Mouse (Mus musculus): ENCODE measurements at regions not wholly inside any gene's neighbourhood (a gene's known extent, or its start where the extent isn't known, plus 50 kb on each side); places are given as distances from the start of the nearest gene placed in this dataset.

DNA sequence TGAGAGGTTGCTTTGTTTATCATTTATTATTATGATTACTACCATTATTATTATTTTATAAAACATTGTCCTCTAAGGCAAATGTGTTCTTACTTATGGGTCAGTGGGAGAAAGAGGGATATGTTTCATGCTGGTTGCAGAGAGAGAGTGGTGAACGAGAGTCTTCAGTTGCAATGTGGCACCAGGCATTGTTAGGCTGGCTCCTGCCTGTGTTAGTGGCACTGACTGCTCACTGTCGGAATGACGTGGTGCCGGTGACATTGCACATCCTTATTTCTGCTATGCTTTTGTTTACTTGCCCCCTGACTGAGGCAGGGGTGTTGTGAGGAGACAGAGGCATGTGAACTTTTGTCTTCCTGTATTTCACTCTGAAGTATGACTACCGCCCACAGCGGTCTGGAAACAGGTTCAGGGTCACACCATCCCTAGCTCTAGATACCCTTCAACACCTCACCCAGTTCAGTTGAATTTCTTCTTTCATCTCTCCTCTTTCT is 138.1 kb downstream of the Ppp4r2 start:
- DNase-seq (ENCODE audit: extremely low spot score, low read depth, low spot score) = no peak

DNA sequence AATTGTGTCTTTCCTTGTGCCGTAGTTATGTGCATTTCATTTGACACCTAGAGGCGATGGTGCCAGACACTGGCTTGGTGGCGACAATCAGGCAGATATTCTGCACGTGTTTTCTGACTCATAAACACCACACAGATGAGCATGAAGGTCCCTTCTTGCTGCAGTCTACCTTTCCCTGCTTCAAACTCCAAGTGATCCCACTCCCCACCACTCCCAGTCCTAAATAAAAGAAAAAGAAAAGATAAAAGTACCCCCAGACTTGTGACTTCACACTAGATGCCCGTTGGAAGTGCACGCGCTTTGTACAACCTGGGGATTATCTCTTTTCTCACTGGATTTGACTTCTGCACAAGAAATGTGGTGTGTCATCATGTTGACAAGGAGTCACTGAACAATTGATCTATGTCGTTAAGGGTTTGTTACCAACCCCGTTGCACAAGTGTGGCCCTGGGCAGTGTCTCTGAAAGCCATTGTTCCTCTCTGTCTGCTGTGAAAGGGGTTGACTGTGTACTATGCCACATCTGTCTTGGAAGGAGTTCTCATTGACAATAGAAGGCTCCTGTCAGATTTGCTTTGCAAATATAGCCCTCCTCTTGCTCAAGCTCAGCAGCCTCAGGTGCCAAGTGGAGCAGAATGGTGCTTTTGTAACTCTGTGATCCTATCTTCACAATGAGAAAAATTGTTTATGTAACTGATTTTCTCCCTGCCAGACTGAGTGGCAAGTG is 140.1 kb downstream of the Ppp4r2 start:
- DNase-seq (ENCODE audit: extremely low spot score, low read depth, low spot score) = no peak

DNA sequence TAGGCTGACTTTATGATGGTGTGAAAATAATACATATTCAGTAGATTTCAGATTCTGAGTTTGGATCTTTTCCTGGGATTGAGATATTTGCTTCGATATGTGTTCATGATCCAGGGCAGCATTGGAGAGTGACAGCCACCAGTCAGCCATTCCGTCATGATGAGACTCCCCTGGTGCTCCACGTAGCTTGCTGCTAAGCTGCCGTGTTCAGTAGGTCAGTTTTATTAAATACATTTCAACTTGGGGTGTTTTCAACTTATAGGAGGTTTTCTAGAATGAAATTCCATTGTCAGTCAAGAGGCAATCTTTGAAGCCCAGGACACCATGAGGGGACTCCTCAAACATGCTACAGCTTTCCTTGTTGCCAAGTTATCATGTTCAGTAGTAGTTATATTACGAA is 141.3 kb downstream of the Ppp4r2 start:
- no peak for DNase-seq (ENCODE audit: extremely low spot score, low read depth, low spot score)

DNA sequence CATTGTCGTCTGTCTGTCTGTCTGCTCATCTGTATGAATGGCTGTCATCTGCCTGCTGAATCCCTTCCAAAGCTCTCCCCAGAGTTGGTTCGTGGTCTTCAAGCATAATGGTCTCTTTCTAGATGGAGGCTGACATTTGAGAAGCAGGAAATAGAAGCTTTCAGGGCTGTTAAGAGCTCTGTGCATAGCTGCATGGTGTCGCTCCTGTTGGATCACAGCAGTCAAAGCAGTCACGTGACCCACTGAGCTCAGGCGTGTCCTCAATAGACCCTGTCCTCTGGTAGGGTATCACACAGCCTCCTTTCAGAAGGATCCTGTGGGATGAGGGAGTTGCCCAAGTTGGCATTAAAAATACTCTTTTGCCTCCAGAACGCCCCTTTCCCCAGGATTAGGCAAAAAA is 142.4 kb downstream of the Ppp4r2 start:
- no peak for DNase-seq (ENCODE audit: extremely low spot score, low read depth, low spot score)

DNA sequence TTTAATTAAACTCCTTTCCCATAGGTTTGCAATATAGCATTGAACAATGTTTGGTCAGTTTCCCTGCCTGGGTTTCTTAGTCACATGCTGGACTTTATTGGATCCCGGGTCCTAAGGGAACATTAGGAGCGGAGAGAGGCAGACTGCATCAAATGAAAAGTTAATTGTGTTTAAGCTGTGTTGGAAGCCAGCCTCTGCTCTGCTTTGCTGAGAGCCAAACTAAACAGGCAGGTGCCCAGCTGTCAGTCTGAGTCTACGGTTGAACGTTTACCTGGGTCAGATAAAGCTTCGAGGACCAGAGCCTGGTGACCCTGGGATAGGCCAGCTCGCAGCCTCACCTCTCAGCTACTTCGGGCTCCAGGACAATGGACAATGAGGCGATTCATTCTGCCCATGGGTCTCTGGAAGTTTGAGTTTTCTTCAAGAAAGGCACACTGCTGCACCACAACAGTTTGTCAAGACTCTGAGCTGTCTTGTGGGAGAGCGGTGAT is 143.8 kb downstream of the Ppp4r2 start:
- no peak for DNase-seq (ENCODE audit: extremely low spot score, low read depth, low spot score)

DNA sequence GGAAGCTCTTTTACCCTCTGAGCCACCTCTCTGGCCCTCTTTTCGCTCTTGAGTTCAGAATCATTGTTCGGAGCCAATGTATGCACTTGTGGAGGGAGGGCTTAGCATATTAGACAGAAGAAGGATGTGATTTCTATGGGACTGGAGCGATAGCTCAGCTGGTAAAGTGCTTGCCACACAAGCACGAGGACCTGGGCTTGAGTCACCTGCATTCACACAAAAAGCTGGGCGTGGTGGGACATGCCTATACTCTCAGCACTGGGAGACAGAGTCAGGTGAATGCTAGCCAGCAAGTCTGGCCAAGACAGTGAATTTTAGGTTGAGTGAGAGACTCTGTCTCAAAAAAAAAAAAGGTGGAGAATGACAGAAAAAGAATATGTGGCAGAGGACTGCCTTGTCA is 144.7 kb downstream of the Ppp4r2 start:
- no peak for DNase-seq (ENCODE audit: extremely low spot score, low read depth, low spot score)

DNA sequence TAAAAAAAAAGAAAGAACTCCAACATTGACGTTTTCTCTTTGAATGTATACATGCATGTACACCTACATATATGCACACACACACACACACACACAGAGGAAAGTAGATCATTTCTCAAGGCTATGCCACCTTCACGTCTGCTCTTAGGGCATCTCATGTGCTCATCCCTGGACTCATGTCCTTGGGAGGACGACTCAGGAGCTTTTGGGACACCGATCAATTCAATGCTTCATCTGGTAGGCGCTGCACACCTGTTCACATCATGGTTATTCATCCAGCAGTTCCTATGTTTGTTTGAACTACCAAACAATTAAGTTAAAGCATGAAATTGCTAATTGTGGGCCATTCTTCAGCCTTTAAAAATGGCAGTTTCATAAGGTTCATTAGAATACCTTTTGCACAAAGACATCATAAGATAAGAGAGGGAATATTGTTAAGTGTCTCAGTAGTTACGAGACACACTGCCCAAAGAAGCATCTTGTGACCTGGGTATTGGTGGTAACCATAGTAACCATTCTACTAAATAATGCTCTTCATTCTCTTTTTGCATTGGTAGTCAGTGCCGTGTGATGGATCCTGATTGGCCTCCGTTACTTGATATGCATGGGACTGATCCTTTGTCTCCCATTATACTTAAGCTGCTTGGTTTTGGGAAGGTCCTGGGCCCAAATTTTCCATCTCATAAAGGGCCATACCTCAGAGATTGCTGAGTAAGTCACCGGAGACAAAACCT is 145.5 kb downstream of the Ppp4r2 start:
- DNase-seq (ENCODE audit: extremely low spot score, low read depth, low spot score) = no peak

DNA sequence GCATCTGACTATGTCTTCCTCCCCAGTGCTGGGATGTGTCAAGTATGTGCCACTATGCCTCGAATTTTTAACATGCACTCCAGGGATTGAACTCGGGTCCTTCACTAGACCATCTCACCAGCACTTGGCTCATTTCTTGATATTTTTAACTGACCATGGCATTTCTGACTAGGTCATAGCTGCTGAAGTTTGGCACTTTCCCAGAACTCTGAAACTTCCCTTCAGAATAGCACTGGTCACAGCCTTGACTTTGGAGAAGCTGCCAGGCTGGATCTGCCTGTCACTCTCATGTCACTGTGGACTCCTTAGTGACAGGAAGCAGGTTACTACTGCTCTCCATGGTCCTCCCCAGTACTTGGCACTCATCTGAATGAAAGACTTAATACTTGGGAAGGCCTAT is 146.7 kb downstream of the Ppp4r2 start:
- DNase-seq (ENCODE audit: extremely low spot score, low read depth, low spot score) = no peak

DNA sequence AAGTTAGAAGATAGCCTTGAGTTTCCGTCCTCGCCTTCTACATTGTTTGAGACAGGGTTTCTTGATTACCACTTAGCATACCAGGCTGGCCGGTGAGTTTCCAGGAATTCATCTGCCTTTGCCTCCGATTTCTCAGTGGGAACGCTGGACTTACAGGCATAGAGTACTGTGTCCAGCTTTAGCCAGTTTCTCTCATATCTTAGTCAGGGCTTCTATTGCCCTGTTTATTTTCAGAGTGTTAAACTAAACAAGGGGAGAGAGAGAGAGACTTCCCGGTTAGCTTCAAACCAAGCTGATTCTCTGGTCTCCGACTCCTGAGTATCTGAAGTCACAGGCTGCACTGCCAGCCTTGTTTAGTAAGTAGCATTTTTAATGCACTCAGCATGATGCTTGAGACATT is 151.4 kb downstream of the Ppp4r2 start:
- DNase-seq (ENCODE audit: extremely low spot score, low read depth, low spot score) = no peak

DNA sequence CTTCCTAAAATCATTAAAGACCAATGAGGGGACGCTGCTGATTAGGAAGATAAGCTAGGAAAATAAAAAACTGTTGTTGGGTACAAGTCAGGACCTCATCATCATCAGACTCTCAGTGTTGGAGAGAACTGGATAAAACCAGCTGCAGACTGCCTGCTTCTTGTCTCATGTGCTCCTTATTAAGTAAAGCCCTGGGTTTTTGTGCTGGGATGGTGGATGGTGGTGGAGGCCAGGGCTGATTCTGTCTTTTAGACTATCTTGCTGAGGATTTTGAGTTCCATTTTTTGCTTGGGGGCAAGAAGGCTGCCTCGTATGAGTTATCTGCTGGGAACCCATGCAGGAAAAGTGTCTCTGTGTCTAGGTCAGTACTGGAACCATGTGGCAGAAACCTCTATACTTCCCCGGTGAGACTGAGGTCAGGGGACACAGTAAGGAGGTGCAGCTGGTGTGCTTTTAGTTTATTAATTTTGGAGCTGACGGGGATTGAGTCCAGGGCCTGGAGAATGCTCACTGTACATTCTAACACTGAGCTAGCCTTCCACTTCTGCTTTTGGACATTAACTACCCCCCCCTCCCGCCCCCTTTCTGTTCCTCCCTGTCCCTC is 152.0 kb downstream of the Ppp4r2 start:
- DNase-seq (ENCODE audit: extremely low spot score, low read depth, low spot score) = no peak

DNA sequence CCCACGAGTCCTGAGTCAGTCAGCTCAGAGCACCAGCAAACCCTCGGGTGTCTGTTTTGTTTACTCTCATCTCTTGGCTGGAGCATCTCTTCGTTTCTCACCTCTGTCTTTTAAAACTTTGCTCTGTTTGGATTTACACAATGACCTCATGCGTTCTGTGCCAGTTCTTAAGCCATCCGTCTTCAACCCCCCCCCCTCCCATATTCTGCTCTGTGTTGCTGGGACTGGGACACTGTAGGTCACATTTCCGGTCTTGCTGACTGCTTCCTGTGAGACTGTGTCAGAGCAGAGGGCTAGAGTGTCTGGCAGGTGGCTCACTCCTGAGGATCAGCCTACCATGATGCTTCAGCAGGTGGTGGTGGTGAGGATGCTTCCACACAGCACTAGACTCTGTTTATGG is 155.1 kb downstream of the Ppp4r2 start:
- no peak for DNase-seq (ENCODE audit: extremely low spot score, low read depth, low spot score)

DNA sequence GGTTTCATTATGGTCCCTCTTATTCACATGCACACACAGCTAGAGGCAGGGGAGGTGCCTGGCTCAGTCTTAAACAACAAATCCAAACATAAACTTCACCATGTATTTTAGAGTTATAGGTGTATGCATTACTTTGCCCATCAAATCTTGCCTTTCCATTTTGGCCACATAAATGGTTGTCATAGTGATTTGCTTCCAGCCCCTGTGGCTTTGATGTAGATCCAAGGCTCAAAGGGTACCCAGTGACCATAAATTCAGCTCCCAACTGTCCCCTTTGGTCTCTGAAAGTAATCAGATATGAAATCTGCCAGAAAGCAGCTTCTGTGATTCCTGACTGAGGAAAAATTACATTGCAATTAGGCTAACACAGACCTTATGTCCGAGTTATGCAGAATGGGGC is 160.0 kb downstream of the Ppp4r2 start:
- DNase-seq (ENCODE audit: extremely low spot score, low read depth, low spot score) = no peak

DNA sequence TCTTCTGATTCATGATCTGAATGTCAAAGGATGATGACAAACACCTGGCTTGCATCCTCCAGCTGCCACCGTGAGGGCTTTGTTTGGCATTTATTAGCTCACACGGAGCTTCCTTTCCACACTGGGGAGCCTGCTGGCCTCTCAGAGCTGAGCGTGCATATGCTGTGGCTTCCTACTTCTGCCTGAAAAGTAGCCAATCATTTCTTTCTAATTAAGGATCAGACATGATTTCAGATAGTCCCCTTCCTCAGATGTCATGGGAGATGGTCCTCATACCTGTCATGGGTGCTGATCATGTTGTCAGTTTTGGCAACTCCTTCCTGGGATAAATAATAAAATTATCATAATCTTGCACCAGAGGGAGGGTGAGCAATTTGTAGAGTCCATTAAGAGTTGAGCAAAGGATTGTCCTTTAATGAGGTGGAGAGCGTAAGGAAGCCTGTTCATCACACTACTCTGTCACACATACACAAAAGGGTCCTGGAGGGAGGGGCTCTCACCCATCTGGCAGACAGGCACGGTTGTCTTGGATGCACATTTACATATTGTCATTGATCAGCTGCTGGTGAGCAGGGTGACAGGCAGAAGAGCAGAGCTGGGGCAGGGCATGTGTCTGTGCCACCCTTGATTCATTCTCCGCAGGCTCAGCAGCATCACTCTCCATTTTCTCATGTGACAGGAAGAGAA is 162.6 kb downstream of the Ppp4r2 start:
- DNase-seq (ENCODE audit: extremely low spot score, low read depth, low spot score) = no peak

DNA sequence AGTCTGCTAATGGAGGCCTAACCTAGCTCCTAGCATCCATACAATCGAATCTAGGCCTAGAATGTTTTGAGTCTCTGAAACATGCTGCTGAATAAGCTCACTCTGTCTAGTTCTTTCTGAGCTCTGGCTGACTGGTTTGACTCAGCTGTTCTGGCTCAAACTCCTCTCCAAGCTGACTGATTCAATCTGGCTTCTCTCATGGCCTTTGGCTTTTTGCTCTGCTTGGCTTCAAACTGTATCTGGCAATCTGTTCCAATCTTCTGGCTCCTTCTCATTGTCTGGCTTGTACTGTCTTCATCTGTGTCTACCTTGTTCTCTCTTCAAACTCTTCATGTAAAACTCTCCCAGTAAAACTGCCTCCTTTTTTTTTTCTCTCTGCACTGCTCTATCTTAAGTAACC is 164.9 kb downstream of the Ppp4r2 start:
- no peak for DNase-seq (ENCODE audit: extremely low spot score, low read depth, low spot score)

DNA sequence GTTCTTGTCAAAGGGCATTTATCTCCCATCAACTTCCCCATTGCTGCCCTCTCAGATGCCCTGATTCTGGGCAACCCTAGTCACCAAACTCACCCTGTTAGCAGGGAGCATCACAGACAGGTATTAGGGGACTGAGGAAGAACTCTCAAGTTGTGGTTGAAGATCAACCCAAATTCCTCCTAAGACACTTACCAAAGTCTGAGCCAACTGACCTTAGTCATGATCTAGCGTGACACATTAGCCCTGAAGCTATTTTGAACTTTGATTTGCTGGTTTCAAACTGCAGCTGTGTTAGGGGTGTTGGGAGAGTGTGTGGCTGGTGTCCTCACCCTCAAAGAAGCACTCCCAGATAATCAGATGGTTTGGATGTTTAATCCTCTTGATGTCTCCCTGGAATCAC is 170.5 kb downstream of the Ppp4r2 start:
- no peak for DNase-seq (ENCODE audit: extremely low spot score, low read depth, low spot score)

DNA sequence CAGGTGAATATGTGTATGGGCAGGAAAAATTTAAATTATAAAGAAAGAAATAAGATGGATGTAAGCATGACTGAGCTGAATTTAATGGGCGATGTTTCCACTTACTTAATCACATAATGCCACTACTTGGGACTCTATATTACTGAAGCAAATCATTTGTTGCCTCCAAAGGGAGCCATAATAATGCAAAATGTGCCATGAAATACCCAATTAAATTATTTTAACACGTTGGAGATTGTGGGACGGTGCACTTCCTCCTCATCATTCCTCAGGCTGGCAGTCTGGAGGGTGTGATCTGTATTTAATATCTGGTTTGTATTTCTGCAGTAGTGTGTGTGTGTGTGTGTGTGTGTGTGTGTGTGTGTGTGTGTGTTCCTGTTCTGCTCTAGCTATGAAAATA is 188.2 kb downstream of the Ppp4r2 start:
- DNase-seq (ENCODE audit: extremely low spot score, low read depth, low spot score) = no peak

DNA sequence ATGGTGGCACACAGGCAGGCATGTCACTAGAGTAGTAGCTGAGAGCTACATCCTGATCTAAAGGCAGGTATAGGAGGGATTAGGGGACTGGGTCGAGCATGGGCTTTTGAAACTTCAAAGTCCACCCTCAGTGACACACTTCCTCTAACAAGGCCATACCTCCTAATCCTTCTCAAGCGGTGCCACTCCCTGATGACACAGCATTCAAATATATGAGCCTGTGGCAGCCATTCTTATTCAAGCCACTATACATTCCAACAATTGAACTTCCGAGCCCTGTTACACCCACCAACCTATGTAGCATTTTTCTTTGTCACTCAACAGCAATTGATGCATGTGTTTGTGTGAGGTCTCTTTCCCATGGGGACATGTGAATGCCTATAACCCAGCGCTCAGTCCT is 192.4 kb downstream of the Ppp4r2 start:
- no peak for DNase-seq (ENCODE audit: extremely low spot score, low read depth, low spot score)

DNA sequence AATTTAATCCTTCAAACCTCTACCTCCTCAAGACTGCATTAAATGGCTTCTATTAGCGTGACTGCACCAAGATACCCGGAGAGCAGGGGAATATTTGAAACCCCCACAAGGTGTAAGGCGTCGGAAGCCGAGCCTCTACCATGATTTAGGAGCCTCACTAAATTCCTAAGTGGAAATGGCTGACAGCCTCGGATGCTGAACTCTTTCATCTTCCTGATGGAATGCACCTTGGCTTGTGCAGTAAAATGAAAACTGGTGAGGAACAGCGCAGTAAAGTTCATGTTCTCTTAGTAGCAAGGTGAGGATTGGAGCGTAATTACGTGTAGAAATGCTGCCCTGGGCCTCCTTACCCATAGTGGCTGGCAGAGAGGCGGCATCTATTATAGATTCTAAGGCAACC is 194.0 kb downstream of the Ppp4r2 start:
- DNase-seq (ENCODE audit: extremely low spot score, low read depth, low spot score) = peak; percentile 57

DNA sequence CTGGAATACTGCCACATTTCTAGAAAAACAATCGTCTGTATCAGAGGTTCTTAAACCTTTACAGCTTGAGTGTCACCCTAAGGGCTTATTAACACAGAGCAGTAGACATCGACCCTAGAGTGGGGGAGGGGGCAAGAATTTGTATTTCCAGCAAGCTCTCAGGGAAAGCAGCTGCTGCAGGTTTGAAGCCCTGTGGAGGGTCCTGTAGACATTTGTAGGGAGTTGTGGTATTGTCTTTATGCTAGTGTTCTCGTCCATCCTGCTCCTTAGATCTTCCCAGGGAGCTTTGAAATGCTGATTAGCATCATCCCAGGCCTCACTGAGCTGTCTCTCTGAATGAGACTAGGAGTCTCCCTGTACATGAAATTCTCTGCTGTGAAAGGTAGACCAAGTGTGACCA is 196.0 kb downstream of the Ppp4r2 start:
- DNase-seq (ENCODE audit: extremely low spot score, low read depth, low spot score) = no peak

DNA sequence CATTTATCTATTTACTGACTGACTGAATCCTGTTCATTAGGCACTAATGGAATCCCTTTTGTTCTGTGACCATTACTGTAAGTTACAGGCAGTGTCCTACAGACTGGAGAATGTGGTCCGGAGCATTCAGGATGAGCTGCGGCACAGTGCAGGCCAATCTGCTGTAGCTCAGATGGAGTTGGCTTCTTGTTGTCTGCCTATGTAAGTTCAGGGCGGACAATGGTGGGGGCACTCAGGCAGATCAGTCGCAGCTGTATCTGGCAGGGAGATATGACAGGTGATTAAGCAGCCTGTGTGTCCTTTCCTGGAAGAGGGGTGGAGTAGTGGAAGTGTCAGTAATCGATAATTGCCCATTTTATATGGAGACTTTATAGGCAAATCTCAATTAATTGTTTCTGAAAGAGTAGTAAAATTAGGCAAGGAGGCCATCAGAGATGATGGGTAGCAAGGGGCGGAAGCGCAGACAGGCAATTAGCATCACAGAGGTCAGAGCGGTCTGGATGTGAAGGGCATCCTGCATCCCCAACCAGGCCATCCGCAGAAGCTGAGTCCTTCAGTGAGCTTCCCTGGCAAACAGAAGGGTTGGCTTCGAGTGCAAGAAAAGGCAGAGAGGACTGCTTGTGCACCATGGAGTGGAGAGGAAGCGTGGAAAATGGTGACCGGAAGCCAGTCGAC is 197.2 kb downstream of the Ppp4r2 start:
- DNase-seq (ENCODE audit: extremely low spot score, low read depth, low spot score) = no peak

DNA sequence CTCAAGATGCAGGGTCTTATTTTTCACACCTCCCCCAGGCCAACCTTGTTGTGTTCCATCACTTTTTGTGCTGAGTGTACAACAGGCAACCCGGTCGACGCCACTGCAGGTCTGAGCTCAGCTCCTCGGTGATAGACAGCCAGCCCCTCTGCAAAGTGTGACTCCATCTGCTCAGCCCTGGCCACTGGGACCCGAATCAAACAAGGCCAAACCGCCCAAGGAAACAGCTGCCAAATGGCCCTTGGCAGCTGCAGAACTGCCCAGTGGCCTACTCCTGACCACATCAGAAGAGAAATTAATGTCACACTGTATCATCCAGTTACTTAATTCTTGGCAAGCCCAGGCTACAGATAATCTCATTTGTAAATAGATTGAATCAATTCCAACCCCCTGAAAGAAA is 213.3 kb downstream of the Ppp4r2 start:
- DNase-seq (ENCODE audit: extremely low spot score, low read depth, low spot score) = no peak

Measured in hindlimb bud, embryonic 11.5 days (tissue).